Mouse (Mus musculus) heart, postnatal 0 days (tissue): ENCODE measurements around the gene Chaf1a. TPM values are rescaled to one million over a fixed set of nuclear protein-coding genes. Genes with fewer than 3 reads are reported as not detected.
"Not testable (repeated sequence)": the region's sequence is repeated elsewhere in the genome, so short reads cannot be mapped to it uniquely, and the experiment has no call there.

Source experiments
- ATAC-seq: fragments of 200-750 bp; cut with Nextera tagmentation; 2 replicates; pipeline ENCODE4 v1.8.0; 2017; ENCODE audit warnings: low read depth, moderate number of reproducible peaks, moderate library complexity; ENCODE audit not compliant: insufficient read depth
- DNase-seq: peaks from one replicate; pipeline ENCODE4 v3.0.0-alpha.2; 2016; ENCODE audit warnings: low spot score
- H3K27ac ChIP-seq: fragments of 300-500 bp; sonication (generic); 2 replicates; pipeline ENCODE4 v1.5.1; 2014; ENCODE audit warnings: low read depth, mild to moderate bottlenecking
- H3K27me3 ChIP-seq: fragments of 300-500 bp; sonication (generic); 2 replicates; pipeline ENCODE4 v1.6.1; 2014; ENCODE audit warnings: low read length, mixed read lengths; ENCODE audit not compliant: control insufficient read depth, insufficient read depth
- H3K36me3 ChIP-seq: fragments of 300-500 bp; sonication (generic); replicated peaks from 2 replicates; pipeline ENCODE4 v1.6.1; 2014; ENCODE audit warnings: low read length, mixed read lengths; ENCODE audit not compliant: control insufficient read depth, insufficient read depth
- H3K4me1 ChIP-seq: fragments of 300-500 bp; sonication (generic); 2 replicates; pipeline ENCODE4 v1.6.1; 2014; ENCODE audit warnings: antibody characterized with exemption; ENCODE audit not compliant: control insufficient read depth, insufficient read depth
- H3K4me2 ChIP-seq: fragments of 300-500 bp; sonication (generic); 2 replicates; pipeline ENCODE4 v1.6.1; 2014; ENCODE audit warnings: low read depth, mild to moderate bottlenecking, low read length, moderate library complexity
- H3K4me3 ChIP-seq: fragments of 300-500 bp; sonication (generic); 2 replicates; pipeline ENCODE4 v1.5.1; 2014; ENCODE audit warnings: low read depth, low read length
- H3K9ac ChIP-seq: fragments of 300-500 bp; sonication (generic); replicated peaks from 2 replicates; pipeline ENCODE4 v1.6.1; 2014; ENCODE audit warnings: low read depth, low read length, mixed read lengths
- H3K9me3 ChIP-seq: fragments of 300-500 bp; sonication (generic); replicated peaks from 2 replicates; pipeline ENCODE4 v1.6.1; 2016; ENCODE audit warnings: low read length; ENCODE audit not compliant: control insufficient read depth
- CTCF ChIP-seq: IDR thresholded peaks from 2 replicates; pipeline ENCODE4 v1.5.1; 2016; ENCODE audit warnings: antibody characterized with exemption, control low read depth, low read depth
- EP300 ChIP-seq: IDR thresholded peaks from 2 replicates; pipeline ENCODE4 v1.6.1; 2016; ENCODE audit warnings: antibody characterized with exemption, low read depth
- WGBS: fragments of 180-500 bp; shearing (Covaris S2); extraction: QIAGEN DNeasy Blood & Tissue Kit; methylation state at CpG from one replicate; pipeline ENCODE4 v1.1.7; 2014; 5-methylcytosine and 5-hydroxymethylcytosine counted together
- polyA plus RNA-seq: library from polyadenylated mRNA; unstranded; fragments of >200 nt; fragmentation: Nextera tagmentation; extraction: Ambion mirVana; gene quantifications from 2 replicates; pipeline ENCODE4 v1.2.1, GENCODE M21; 2015
- total RNA-seq: library from RNA; depleted of rRNA; stranded (reverse); fragments of >200 nt; gene quantifications from 2 replicates; pipeline ENCODE4 v1.2.3, GENCODE M21; 2014; ENCODE audit warnings: low replicate concordance

Gene Chaf1a
- total and polyA plus RNA-seq, 2 experiments from 2014 or later, result 2.8 to 2.9 TPM

- H3K9ac ChIP-seq, result peak overlapping the region; percentile 73
- 7% methylated on average over 22 of the region's 22 CpGs for WGBS
- ATAC-seq, result peak; percentile 31
- peak overlapping the region; percentile 75 for H3K4me2 ChIP-seq
- H3K4me3 ChIP-seq, result peak overlapping the region; percentile 86
- H3K36me3 ChIP-seq, result peaks cover 43% of the 10 kb centered on the region
- DNase-seq, result peak; percentile 84
- H3K27me3 ChIP-seq, result no peaks in the 10 kb centered on the region
- H3K9me3 ChIP-seq, result no peaks in the 10 kb centered on the region
- TF ChIP-seq CTCF (no peak), EP300 (no peak)
- H3K27ac ChIP-seq, result peak overlapping the region; percentile 99
- peaks cover 5% of the 10 kb centered on the region; the same call in 1 of the 2 replicates for H3K4me1 ChIP-seq
Observed at GRCm38 (mm10) chr17:56074097-56074826, 34.0 kb downstream of the Chaf1a start.

- TF ChIP-seq EP300 (peak; percentile 77), CTCF (peak; percentile 33; the same call in 1 of the 2 replicates)
- no peaks in the 10 kb centered on the region for H3K27me3 ChIP-seq
- peak within 1 kb of the TSS; percentile 99 for H3K27ac ChIP-seq
- ATAC-seq (peak; percentile 43), DNase-seq (peak; percentile 98)
- WGBS, result under 1% methylated on average over 35 of the region's 35 CpGs
- H3K36me3 ChIP-seq, result peaks cover 37% of the 10 kb centered on the region
- peak within 1 kb of the TSS; percentile 75 for H3K4me2 ChIP-seq
- H3K4me3 ChIP-seq, result peak within 1 kb of the TSS; percentile 86
- H3K4me1 ChIP-seq, result peaks cover 5% of the 10 kb centered on the region; the same call in 1 of the 2 replicates
- peak within 1 kb of the TSS; percentile 73 for H3K9ac ChIP-seq
- no peaks in the 10 kb centered on the region for H3K9me3 ChIP-seq
Observed at GRCm38 (mm10) chr17:56074827-56075208, 34.6 kb downstream of the Chaf1a start, which contains the start of gene Ubxn6. Ubxn6 (minus strand) TSS chr17:56075028.

- 81% methylated on average over 5 of the region's 5 CpGs for WGBS
- H3K4me1 ChIP-seq, result peaks cover 21% of the 10 kb centered on the region
- H3K9ac ChIP-seq, result no peak overlapping the region
- TF ChIP-seq EP300, result no peak
- no peak for TF ChIP-seq CTCF
- H3K27me3 ChIP-seq, result no peaks in the 10 kb centered on the region
- H3K27ac ChIP-seq, result no peak overlapping the region
- no peaks in the 10 kb centered on the region for H3K9me3 ChIP-seq
- DNase-seq, result no peak
- no peak for ATAC-seq
- no peak overlapping the region for H3K4me2 ChIP-seq
- H3K4me3 ChIP-seq, result no peak overlapping the region
- peaks cover 16% of the 10 kb centered on the region for H3K36me3 ChIP-seq
Observed at GRCm38 (mm10) chr17:56077523-56077922, 37.3 kb downstream of the Chaf1a start.

GRCm38 (mm10) chr17:56078361-56078760 is 38.1 kb downstream of the Chaf1a start:
- peak overlapping the region; percentile 45 for H3K4me2 ChIP-seq
- DNase-seq, H3K9ac ChIP-seq, H3K27me3 ChIP-seq, H3K9me3 ChIP-seq, ATAC-seq: not testable (repeated sequence)
- peaks cover 21% of the 10 kb centered on the region for H3K4me1 ChIP-seq
- H3K36me3 ChIP-seq, result peaks cover 14% of the 10 kb centered on the region; the same call in 1 of the 2 replicates
- WGBS, result 64% methylated on average over 9 of the region's 9 CpGs
- H3K4me3 ChIP-seq, result peak overlapping the region; percentile 30
- peak overlapping the region; percentile 79 for H3K27ac ChIP-seq

- Histone ChIP-seq H3K4me2 (peak within 1 kb of the TSS; percentile 96), H3K27ac (peak within 1 kb of the TSS; percentile 79), H3K36me3 (peaks cover 17% of the 10 kb centered on the region; the same call in 1 of the 2 replicates), H3K4me1 (peaks cover 18% of the 10 kb centered on the region), H3K27me3 (no peaks in the 10 kb centered on the region), H3K9me3 (no peaks in the 10 kb centered on the region), H3K9ac (peak within 1 kb of the TSS; percentile 91), H3K4me3 (peak within 1 kb of the TSS; percentile 88)
- no peak for TF ChIP-seq CTCF
- 0 out of 2 replicates have a peak, but pooled peaks have one; percentile 64 for TF ChIP-seq EP300
- ATAC-seq (peak; percentile 90), DNase-seq (peak; percentile 100)
- under 1% methylated on average over 61 of the region's 61 CpGs for WGBS
Observed at GRCm38 (mm10) chr17:56078880-56079795, 38.9 kb downstream of the Chaf1a start, which contains the start of gene Hdgfl2. Hdgfl2 (plus strand) TSS chr17:56079634.
